Mouse (Mus musculus) embryonic facial prominence, embryonic 15.5 days (tissue): ENCODE results near the gene Frmd5. TPM values are rescaled to one million over a fixed set of nuclear protein-coding genes. Genes with fewer than 3 reads are reported as not detected.

Experiments used
- ATAC-seq: fragments of 200-750 bp; cut with Nextera tagmentation; 2 replicates; pipeline ENCODE4 v1.8.0; 2017; ENCODE audit warnings: low read depth, moderate TSS enrichment; ENCODE audit not compliant: insufficient number of reproducible peaks, low FRiP score, low TSS enrichment
- H3K27ac ChIP-seq: fragments of 300-500 bp; sonication (generic); replicated peaks from 2 replicates; pipeline ENCODE4 v1.5.1; 2015; ENCODE audit warnings: mild to moderate bottlenecking, inconsistent platforms
- H3K27me3 ChIP-seq: fragments of 300-500 bp; sonication (generic); 2 replicates; pipeline ENCODE4 v1.6.1; 2015; ENCODE audit warnings: inconsistent platforms
- H3K36me3 ChIP-seq: fragments of 300-500 bp; sonication (generic); 2 replicates; pipeline ENCODE4 v1.6.1; 2015; ENCODE audit warnings: mild to moderate bottlenecking, inconsistent platforms
- H3K4me1 ChIP-seq: fragments of 300-500 bp; sonication (generic); 2 replicates; pipeline ENCODE4 v1.6.1; 2015; ENCODE audit warnings: inconsistent platforms
- H3K4me2 ChIP-seq: fragments of 300-500 bp; sonication (generic); replicated peaks from 2 replicates; pipeline ENCODE4 v1.6.1; 2015; ENCODE audit warnings: mild to moderate bottlenecking, inconsistent platforms
- H3K4me3 ChIP-seq: fragments of 300-500 bp; sonication (generic); replicated peaks from 2 replicates; pipeline ENCODE4 v1.5.1; 2015; ENCODE audit warnings: mild to moderate bottlenecking, inconsistent platforms
- H3K9ac ChIP-seq: fragments of 300-500 bp; sonication (generic); 2 replicates; pipeline ENCODE4 v1.6.1; 2015; ENCODE audit warnings: inconsistent platforms
- H3K9me3 ChIP-seq: fragments of 300-500 bp; sonication (generic); replicated peaks from 2 replicates; pipeline ENCODE4 v1.6.1; 2016; ENCODE audit warnings: inconsistent platforms
- WGBS: fragments of 180-500 bp; shearing (Covaris S2); methylation state at CpG from one replicate; pipeline ENCODE4 v1.1.7; 2015; 5-methylcytosine and 5-hydroxymethylcytosine counted together
- polyA plus RNA-seq: library from polyadenylated mRNA; unstranded; fragments of >200 nt; fragmentation: Nextera tagmentation; extraction: Ambion mirVana; gene quantifications from 2 replicates; pipeline ENCODE4 v1.2.1, GENCODE M21; 2015

The Frmd5 gene
- polyA plus RNA-seq, 1 experiment from 2014 or later, result 2.2 TPM

DNA sequence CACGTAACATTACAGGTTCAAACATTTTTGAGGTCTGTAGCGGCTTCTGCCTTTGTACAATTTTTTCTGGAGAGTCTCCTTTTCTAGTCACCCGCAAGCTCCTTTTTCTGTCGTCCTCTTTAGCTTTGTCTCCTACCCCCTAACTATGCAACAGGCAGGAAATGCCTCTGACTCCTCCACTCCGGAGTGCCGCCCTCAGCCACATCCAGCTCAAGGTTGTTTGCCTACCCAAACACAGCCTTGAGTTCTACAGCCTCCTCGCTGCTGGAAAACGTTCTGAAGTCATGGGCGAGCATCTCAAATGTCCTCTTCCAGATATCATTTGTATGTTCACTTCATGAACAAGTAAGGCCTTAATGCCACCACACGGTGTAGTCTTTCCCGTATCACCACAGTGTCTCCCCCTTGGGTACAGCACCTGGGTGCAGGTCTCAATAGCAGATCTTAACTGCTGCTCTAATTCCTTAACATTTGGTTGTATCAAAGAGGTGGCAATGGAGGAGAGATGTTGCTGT is 45.5 kb downstream of the Frmd5 start:
- H3K4me2 ChIP-seq, result no peak overlapping the region
- H3K9ac ChIP-seq, result no peak overlapping the region
- ATAC-seq, result no peak
- no peaks in the 10 kb centered on the region for H3K9me3 ChIP-seq
- H3K27ac ChIP-seq, result no peak overlapping the region
- H3K4me1 ChIP-seq, result no peaks in the 10 kb centered on the region
- H3K36me3 ChIP-seq, result no peaks in the 10 kb centered on the region
- no peak overlapping the region for H3K4me3 ChIP-seq
- no peaks in the 10 kb centered on the region for H3K27me3 ChIP-seq
- 86% methylated on average over 11 of the region's 11 CpGs for WGBS

- WGBS, result 83% methylated on average over 9 of the region's 9 CpGs
- no peak overlapping the region for H3K9ac ChIP-seq
- H3K27me3 ChIP-seq, result no peaks in the 10 kb centered on the region
- no peak for ATAC-seq
- H3K9me3 ChIP-seq, result no peaks in the 10 kb centered on the region
- H3K27ac ChIP-seq, result no peak overlapping the region
- H3K4me3 ChIP-seq, result no peak overlapping the region
- no peaks in the 10 kb centered on the region for H3K4me1 ChIP-seq
- H3K4me2 ChIP-seq, result no peak overlapping the region
- H3K36me3 ChIP-seq, result no peaks in the 10 kb centered on the region
These were observed 46.2 kb downstream of the Frmd5 start for GRCm38 (mm10) chr2:121760646-121761045.

- no peaks in the 10 kb centered on the region for H3K27me3 ChIP-seq
- ATAC-seq, result no peak
- no peak overlapping the region for H3K27ac ChIP-seq
- WGBS, result 79% methylated on average over 8 of the region's 8 CpGs
- no peak overlapping the region for H3K9ac ChIP-seq
- no peak overlapping the region for H3K4me3 ChIP-seq
- no peaks in the 10 kb centered on the region for H3K36me3 ChIP-seq
- H3K4me2 ChIP-seq, result no peak overlapping the region
- no peaks in the 10 kb centered on the region for H3K9me3 ChIP-seq
- H3K4me1 ChIP-seq, result no peaks in the 10 kb centered on the region
These were observed 48.6 kb downstream of the Frmd5 start for GRCm38 (mm10) chr2:121758258-121758657.

- H3K9ac ChIP-seq, result no peak overlapping the region
- H3K27ac ChIP-seq, result no peak overlapping the region
- no peaks in the 10 kb centered on the region for H3K4me1 ChIP-seq
- no peaks in the 10 kb centered on the region for H3K27me3 ChIP-seq
- H3K9me3 ChIP-seq, result no peaks in the 10 kb centered on the region
- H3K36me3 ChIP-seq, result no peaks in the 10 kb centered on the region
- H3K4me3 ChIP-seq, result no peak overlapping the region
- WGBS, result 91% methylated on average over 1 of the region's 1 CpGs
- no peak overlapping the region for H3K4me2 ChIP-seq
- no peak for ATAC-seq
These were observed 50.6 kb downstream of the Frmd5 start for GRCm38 (mm10) chr2:121756336-121756735.

- Histone ChIP-seq H3K4me3 (no peak overlapping the region), H3K27ac (no peak overlapping the region), H3K9ac (no peak overlapping the region), H3K36me3 (no peaks in the 10 kb centered on the region), H3K4me1 (no peaks in the 10 kb centered on the region), H3K9me3 (no peaks in the 10 kb centered on the region), H3K4me2 (no peak overlapping the region), H3K27me3 (no peaks in the 10 kb centered on the region)
- WGBS, result 32% methylated on average over 6 of the region's 6 CpGs
- no peak for ATAC-seq
These were observed 51.8 kb downstream of the Frmd5 start for GRCm38 (mm10) chr2:121755056-121755455.

DNA sequence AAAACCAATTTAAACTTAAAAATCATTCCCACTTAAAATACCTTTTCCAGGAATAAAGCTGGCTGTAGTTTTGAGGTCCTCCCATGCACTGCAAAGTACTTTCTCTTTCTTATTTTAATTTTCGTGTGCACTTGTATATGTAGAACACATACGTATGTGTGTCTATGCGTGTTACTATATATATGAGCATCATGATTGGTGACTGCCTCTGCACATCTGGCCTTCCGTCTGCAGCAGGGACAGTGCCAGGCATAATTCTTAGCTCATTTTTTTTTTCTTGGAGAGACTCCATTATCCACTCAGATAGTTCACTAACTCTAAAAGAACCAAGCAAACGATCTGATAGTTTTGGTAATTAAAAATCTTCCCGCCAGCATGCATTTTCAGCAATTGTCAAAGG is 56.8 kb downstream of the Frmd5 start:
- H3K4me1 ChIP-seq, result no peaks in the 10 kb centered on the region
- no peak overlapping the region for H3K4me3 ChIP-seq
- ATAC-seq, result no peak
- H3K9ac ChIP-seq, result no peak overlapping the region
- H3K36me3 ChIP-seq, result no peaks in the 10 kb centered on the region
- 57% methylated on average over 6 of the region's 6 CpGs for WGBS
- H3K27ac ChIP-seq, result no peak overlapping the region
- no peaks in the 10 kb centered on the region for H3K27me3 ChIP-seq
- no peak overlapping the region for H3K4me2 ChIP-seq
- H3K9me3 ChIP-seq, result no peaks in the 10 kb centered on the region

- WGBS, result 80% methylated on average over 2 of the region's 2 CpGs
- ATAC-seq, result no peak
- Histone ChIP-seq H3K9ac (no peak overlapping the region), H3K4me1 (no peaks in the 10 kb centered on the region), H3K4me3 (no peak overlapping the region), H3K9me3 (no peaks in the 10 kb centered on the region), H3K36me3 (no peaks in the 10 kb centered on the region), H3K27me3 (no peaks in the 10 kb centered on the region), H3K27ac (no peak overlapping the region), H3K4me2 (no peak overlapping the region)
These were observed 65.7 kb downstream of the Frmd5 start for GRCm38 (mm10) chr2:121741151-121741550.

DNA sequence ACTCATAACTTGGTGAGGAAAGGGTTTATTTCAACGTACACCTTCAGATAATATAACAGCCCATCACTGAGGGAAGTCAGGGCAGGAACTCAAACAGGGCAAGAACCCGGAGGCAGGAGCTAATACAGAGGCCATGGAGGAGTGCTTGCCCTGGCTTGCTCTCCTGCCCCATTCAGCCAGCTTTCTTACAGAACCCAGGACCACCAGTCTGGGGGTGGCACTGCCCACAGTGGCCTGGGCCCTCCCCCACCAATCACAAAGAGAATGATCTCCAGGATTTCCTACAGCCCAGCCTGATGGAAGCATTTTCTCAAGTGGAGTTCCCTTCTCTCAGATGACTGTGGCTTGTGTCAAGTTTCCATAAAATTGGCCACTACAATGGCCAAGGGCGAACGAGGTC is 67.5 kb downstream of the Frmd5 start:
- ATAC-seq, result no peak
- WGBS, result 87% methylated on average over 4 of the region's 4 CpGs
- no peaks in the 10 kb centered on the region for H3K4me1 ChIP-seq
- H3K36me3 ChIP-seq, result no peaks in the 10 kb centered on the region
- H3K4me2 ChIP-seq, result no peak overlapping the region
- no peaks in the 10 kb centered on the region for H3K9me3 ChIP-seq
- H3K27ac ChIP-seq, result no peak overlapping the region
- no peaks in the 10 kb centered on the region for H3K27me3 ChIP-seq
- no peak overlapping the region for H3K9ac ChIP-seq
- H3K4me3 ChIP-seq, result no peak overlapping the region

- Histone ChIP-seq H3K4me1 (no peaks in the 10 kb centered on the region), H3K4me3 (no peak overlapping the region), H3K9ac (no peak overlapping the region), H3K9me3 (no peaks in the 10 kb centered on the region), H3K36me3 (no peaks in the 10 kb centered on the region), H3K27me3 (no peaks in the 10 kb centered on the region), H3K4me2 (no peak overlapping the region), H3K27ac (no peak overlapping the region)
- no peak for ATAC-seq
- 80% methylated on average over 7 of the region's 7 CpGs for WGBS
These were observed 73.5 kb downstream of the Frmd5 start for GRCm38 (mm10) chr2:121733426-121733825.

- WGBS, result 91% methylated on average over 11 of the region's 11 CpGs
- no peak for ATAC-seq
- H3K9me3 ChIP-seq, result no peaks in the 10 kb centered on the region
- no peak overlapping the region for H3K4me3 ChIP-seq
- H3K27ac ChIP-seq, result no peak overlapping the region
- no peaks in the 10 kb centered on the region for H3K36me3 ChIP-seq
- no peaks in the 10 kb centered on the region for H3K4me1 ChIP-seq
- H3K27me3 ChIP-seq, result no peaks in the 10 kb centered on the region
- H3K4me2 ChIP-seq, result no peak overlapping the region
- H3K9ac ChIP-seq, result no peak overlapping the region
These were observed 76.4 kb downstream of the Frmd5 start for GRCm38 (mm10) chr2:121730486-121730885.

- Histone ChIP-seq H3K36me3 (no peaks in the 10 kb centered on the region), H3K4me3 (no peak overlapping the region), H3K4me1 (no peaks in the 10 kb centered on the region), H3K9ac (no peak overlapping the region), H3K9me3 (no peaks in the 10 kb centered on the region), H3K4me2 (no peak overlapping the region), H3K27me3 (no peaks in the 10 kb centered on the region), H3K27ac (no peak overlapping the region)
- ATAC-seq, result no peak
- 74% methylated on average over 9 of the region's 9 CpGs for WGBS
These were observed 77.8 kb downstream of the Frmd5 start for GRCm38 (mm10) chr2:121728907-121729575.

- ATAC-seq, result no peak
- Histone ChIP-seq H3K4me1 (no peaks in the 10 kb centered on the region), H3K4me3 (no peak overlapping the region), H3K27me3 (no peaks in the 10 kb centered on the region), H3K36me3 (no peaks in the 10 kb centered on the region), H3K4me2 (no peak overlapping the region), H3K9me3 (no peaks in the 10 kb centered on the region), H3K9ac (no peak overlapping the region), H3K27ac (no peak overlapping the region)
- WGBS, result 67% methylated on average over 4 of the region's 4 CpGs
These were observed 82.0 kb downstream of the Frmd5 start for GRCm38 (mm10) chr2:121724866-121725265.
